Mouse (Mus musculus): ENCODE measurements around the gene Ccdc6.

Gene Ccdc6

GRCm38 (mm10) chr10:70165877-70166276, 69.0 kb downstream of the Ccdc6 start:
- DNase-seq (ENCODE audit: extremely low read depth, low read depth) = no peak

GRCm38 (mm10) chr10:70166427-70166826, 69.5 kb downstream of the Ccdc6 start:
- DNase-seq (ENCODE audit: extremely low read depth, low read depth) = no peak

GRCm38 (mm10) chr10:70167625-70168024, 70.7 kb downstream of the Ccdc6 start:
- DNase-seq (ENCODE audit: extremely low read depth, low read depth) = no peak

- DNase-seq (ENCODE audit: extremely low read depth, low read depth) = no peak
Observed at GRCm38 (mm10) chr10:70168396-70168795, 71.5 kb downstream of the Ccdc6 start.

- DNase-seq (ENCODE audit: extremely low read depth, low read depth) = no peak
Observed at GRCm38 (mm10) chr10:70169044-70169443, 72.1 kb downstream of the Ccdc6 start.

GRCm38 (mm10) chr10:70173314-70173713, 76.4 kb downstream of the Ccdc6 start:
- no peak for DNase-seq (ENCODE audit: extremely low read depth, low read depth)

GRCm38 (mm10) chr10:70174494-70175190, 77.7 kb downstream of the Ccdc6 start:
- no peak for DNase-seq (ENCODE audit: extremely low read depth, low read depth)

GRCm38 (mm10) chr10:70180727-70181126, 83.8 kb downstream of the Ccdc6 start:
- no peak for DNase-seq (ENCODE audit: extremely low read depth, low read depth)

GRCm38 (mm10) chr10:70181279-70181972, 84.5 kb downstream of the Ccdc6 start:
- DNase-seq (ENCODE audit: extremely low read depth, low read depth) = no peak

GRCm38 (mm10) chr10:70183210-70184080, 86.5 kb downstream of the Ccdc6 start:
- no peak for DNase-seq (ENCODE audit: extremely low read depth, low read depth)

GRCm38 (mm10) chr10:70186136-70186535, 89.2 kb downstream of the Ccdc6 start:
- DNase-seq (ENCODE audit: extremely low read depth, low read depth) = no peak

GRCm38 (mm10) chr10:70186586-70186985, 89.7 kb downstream of the Ccdc6 start:
- DNase-seq (ENCODE audit: extremely low read depth, low read depth) = no peak

- no peak for DNase-seq (ENCODE audit: extremely low read depth, low read depth)
Observed at GRCm38 (mm10) chr10:70189864-70190263, 92.9 kb downstream of the Ccdc6 start.

GRCm38 (mm10) chr10:70194283-70194682, 97.4 kb downstream of the Ccdc6 start:
- no peak for DNase-seq (ENCODE audit: extremely low read depth, low read depth)

GRCm38 (mm10) chr10:70195279-70195678, 98.4 kb downstream of the Ccdc6 start:
- DNase-seq (ENCODE audit: extremely low read depth, low read depth) = peak; percentile 92

GRCm38 (mm10) chr10:70195786-70196185, 98.9 kb downstream of the Ccdc6 start:
- DNase-seq (ENCODE audit: extremely low read depth, low read depth) = no peak

- no peak for DNase-seq (ENCODE audit: extremely low read depth, low read depth)
Observed at GRCm38 (mm10) chr10:70196666-70197065, 99.7 kb downstream of the Ccdc6 start.

- no peak for DNase-seq (ENCODE audit: extremely low read depth, low read depth)
Observed at GRCm38 (mm10) chr10:70197601-70198000, 100.7 kb downstream of the Ccdc6 start.

GRCm38 (mm10) chr10:70198012-70198411, 101.1 kb downstream of the Ccdc6 start:
- DNase-seq (ENCODE audit: extremely low read depth, low read depth) = no peak

GRCm38 (mm10) chr10:70198951-70199463, 102.1 kb downstream of the Ccdc6 start:
- no peak for DNase-seq (ENCODE audit: extremely low read depth, low read depth)

GRCm38 (mm10) chr10:70199466-70200210, 102.7 kb downstream of the Ccdc6 start:
- DNase-seq (ENCODE audit: extremely low read depth, low read depth) = no peak

Data from MEL-GATA-1-ER (cell line).